Comparison of ENCODE assay signal across 31 mouse cellular contexts in the genomic region with DNA sequence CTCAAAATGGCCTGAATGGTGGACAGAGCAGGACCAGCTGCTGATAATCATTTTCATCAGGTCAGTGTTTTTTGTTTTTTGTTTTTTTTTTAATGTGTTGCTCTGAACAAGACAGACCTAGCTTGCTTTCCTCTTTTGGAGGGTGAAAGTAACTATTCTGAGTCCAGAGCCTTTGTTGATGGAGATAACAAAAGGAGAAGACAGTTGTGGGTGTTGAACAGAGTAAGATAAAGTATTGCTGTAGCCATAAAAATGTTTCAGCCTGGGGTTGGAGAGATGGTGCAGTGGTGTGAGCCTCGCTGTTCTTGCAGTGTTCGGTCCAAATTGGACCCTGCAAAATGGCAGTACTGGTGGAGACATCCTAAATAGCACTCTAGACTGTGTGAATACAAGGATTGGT. TPM values are rescaled to one million over a fixed set of nuclear protein-coding genes. Genes with fewer than 3 reads are reported as not detected.
"Had no signal": no experiment of that assay in that cellular context is flagged by ENCODE, and none has a peak within 500 bp of the region (broad histone marks: within the 10 kb centered on the region; RNA-seq: fewer than 3 reads in every experiment).

No protein-coding gene starts in this region.

- H3K9ac ChIP-seq: embryonic facial prominence, embryonic 12.5 days; embryonic facial prominence, embryonic 13.5 days; embryonic facial prominence, embryonic 15.5 days; forebrain, embryonic 12.5 days; forebrain, embryonic 13.5 days; forebrain, embryonic 15.5 days; forebrain, postnatal 0 days had no signal

- H3K27ac ChIP-seq: embryonic facial prominence, embryonic 10.5 days; embryonic facial prominence, embryonic 12.5 days; embryonic facial prominence, embryonic 13.5 days; embryonic facial prominence, embryonic 15.5 days; forebrain, embryonic 10.5 days; forebrain, embryonic 12.5 days; forebrain, embryonic 13.5 days; forebrain, embryonic 15.5 days; gastrocnemius, adult 2 months; heart, adult 2 months; heart, embryonic 10.5 days had no signal

- H3K4me3 ChIP-seq: embryonic facial prominence, embryonic 10.5 days; embryonic facial prominence, embryonic 12.5 days; embryonic facial prominence, embryonic 13.5 days; embryonic facial prominence, embryonic 15.5 days; erythroblast, embryonic 14.5 days; forebrain, embryonic 10.5 days; forebrain, embryonic 12.5 days; forebrain, embryonic 13.5 days; forebrain, embryonic 15.5 days; gastrocnemius, adult 2 months; heart, adult 2 months; heart, embryonic 10.5 days had no signal

- H3K9me3 ChIP-seq: embryonic facial prominence, embryonic 12.5 days; embryonic facial prominence, embryonic 13.5 days; embryonic facial prominence, embryonic 15.5 days; forebrain, embryonic 10.5 days; forebrain, embryonic 12.5 days; forebrain, embryonic 15.5 days; heart, embryonic 10.5 days had no signal

- H3K36me3 ChIP-seq: embryonic facial prominence, embryonic 10.5 days; embryonic facial prominence, embryonic 12.5 days; embryonic facial prominence, embryonic 13.5 days; embryonic facial prominence, embryonic 15.5 days; forebrain, embryonic 10.5 days; forebrain, embryonic 12.5 days; forebrain, embryonic 15.5 days; heart, embryonic 10.5 days had no signal

- H3K4me1 ChIP-seq: embryonic facial prominence, embryonic 10.5 days; embryonic facial prominence, embryonic 12.5 days; embryonic facial prominence, embryonic 13.5 days; embryonic facial prominence, embryonic 15.5 days; forebrain, embryonic 12.5 days; forebrain, embryonic 13.5 days; forebrain, embryonic 15.5 days; heart, embryonic 10.5 days had no signal

- H3K27me3 ChIP-seq: embryonic facial prominence, embryonic 12.5 days; embryonic facial prominence, embryonic 15.5 days; forebrain, embryonic 15.5 days had no signal

- DNase-seq: cerebellum, adult 9-10 months; cerebellum, adult 9-11 months; cerebellum, postnatal 10 days; cerebellum, postnatal 14 days; cerebellum, postnatal 25 days; cerebellum, postnatal 36 days; embryo, embryonic 11 days; forebrain, postnatal 0 days; gastrocnemius, adult 2 months; gastrocnemius, postnatal 10 days; gastrocnemius, postnatal 14 days; gastrocnemius, postnatal 25 days; gastrocnemius, postnatal 36 days; heart, adult 11 months; heart, adult 18-20 months; heart, adult 2 months had no signal

RNA-seq across cellular contexts. Expression of a gene that starts 2.8 kb away (rescaled TPM):
- total RNA-seq: common myeloid progenitor, adult 5-6 weeks; forebrain, postnatal 0 days; granulocyte monocyte progenitor cell, adult 5-6 weeks had no signal
- polyA plus RNA-seq: embryonic facial prominence, embryonic 10.5 days; embryonic facial prominence, embryonic 11.5 days; embryonic facial prominence, embryonic 12.5 days; embryonic facial prominence, embryonic 13.5 days; erythroblast, embryonic 14.5 days; forebrain, embryonic 10.5 days; forebrain, embryonic 11.5 days; forebrain, embryonic 12.5 days; forebrain, embryonic 13.5 days; forebrain, embryonic 15.5 days; forebrain, embryonic 16.5 days; forebrain, postnatal 0 days; heart, adult 2 months; heart, embryonic 10.5 days had no signal
